Mouse (Mus musculus) liver, embryonic 16.5 days (tissue): ENCODE results near the gene Zfp131. TPM values are rescaled to one million over a fixed set of nuclear protein-coding genes. Genes with fewer than 3 reads are reported as not detected.

Source experiments
- ATAC-seq: fragments of 200-750 bp; cut with Nextera tagmentation; 2 replicates; pipeline ENCODE4 v1.8.0; 2017; ENCODE audit warnings: low read depth, mild to moderate bottlenecking, moderate number of reproducible peaks, moderate library complexity
- H3K27ac ChIP-seq: fragments of 300-500 bp; sonication (generic); 2 replicates; pipeline ENCODE4 v1.5.1; 2014; ENCODE audit warnings: mild to moderate bottlenecking, low read length
- H3K27me3 ChIP-seq: fragments of 300-500 bp; sonication (generic); 2 replicates; pipeline ENCODE4 v1.6.1; 2014; ENCODE audit warnings: low read depth, low read length, mixed read lengths; ENCODE audit not compliant: control insufficient read depth, insufficient read depth
- H3K36me3 ChIP-seq: fragments of 300-500 bp; sonication (generic); 2 replicates; pipeline ENCODE4 v1.6.1; 2014; ENCODE audit warnings: mild to moderate bottlenecking; ENCODE audit not compliant: control insufficient read depth, insufficient read depth
- H3K4me1 ChIP-seq: fragments of 300-500 bp; sonication (generic); 2 replicates; pipeline ENCODE4 v1.6.1; 2014; ENCODE audit warnings: low read depth, low read length, mixed read lengths; ENCODE audit not compliant: control insufficient read depth
- H3K4me2 ChIP-seq: fragments of 300-500 bp; sonication (generic); 2 replicates; pipeline ENCODE4 v1.6.1; 2014; ENCODE audit warnings: low read depth, low read length, mixed read lengths
- H3K4me3 ChIP-seq: fragments of 300-500 bp; sonication (generic); 2 replicates; pipeline ENCODE4 v1.5.1; 2014; ENCODE audit warnings: low read depth, mild to moderate bottlenecking, low read length
- H3K9ac ChIP-seq: fragments of 300-500 bp; sonication (generic); 2 replicates; pipeline ENCODE4 v1.6.1; 2014; ENCODE audit warnings: low read depth, low read length
- H3K9me3 ChIP-seq: fragments of 300-500 bp; sonication (generic); replicated peaks from 2 replicates; pipeline ENCODE4 v1.6.1; 2016; ENCODE audit warnings: low read length; ENCODE audit not compliant: control insufficient read depth
- WGBS: fragments of 180-500 bp; shearing (Covaris S2); extraction: QIAGEN DNeasy Blood & Tissue Kit; methylation state at CpG from one replicate; pipeline ENCODE4 v1.1.7; 2014; ENCODE audit not compliant: insufficient replicate concordance; 5-methylcytosine and 5-hydroxymethylcytosine counted together
- polyA plus RNA-seq: library from polyadenylated mRNA; unstranded; fragments of >200 nt; fragmentation: Nextera tagmentation; extraction: Ambion mirVana; gene quantifications from 2 replicates; pipeline ENCODE4 v1.2.1, GENCODE M21; 2015

Zfp131 gene
- polyA plus RNA-seq, 1 experiment from 2014 or later = 10.0 TPM

DNA sequence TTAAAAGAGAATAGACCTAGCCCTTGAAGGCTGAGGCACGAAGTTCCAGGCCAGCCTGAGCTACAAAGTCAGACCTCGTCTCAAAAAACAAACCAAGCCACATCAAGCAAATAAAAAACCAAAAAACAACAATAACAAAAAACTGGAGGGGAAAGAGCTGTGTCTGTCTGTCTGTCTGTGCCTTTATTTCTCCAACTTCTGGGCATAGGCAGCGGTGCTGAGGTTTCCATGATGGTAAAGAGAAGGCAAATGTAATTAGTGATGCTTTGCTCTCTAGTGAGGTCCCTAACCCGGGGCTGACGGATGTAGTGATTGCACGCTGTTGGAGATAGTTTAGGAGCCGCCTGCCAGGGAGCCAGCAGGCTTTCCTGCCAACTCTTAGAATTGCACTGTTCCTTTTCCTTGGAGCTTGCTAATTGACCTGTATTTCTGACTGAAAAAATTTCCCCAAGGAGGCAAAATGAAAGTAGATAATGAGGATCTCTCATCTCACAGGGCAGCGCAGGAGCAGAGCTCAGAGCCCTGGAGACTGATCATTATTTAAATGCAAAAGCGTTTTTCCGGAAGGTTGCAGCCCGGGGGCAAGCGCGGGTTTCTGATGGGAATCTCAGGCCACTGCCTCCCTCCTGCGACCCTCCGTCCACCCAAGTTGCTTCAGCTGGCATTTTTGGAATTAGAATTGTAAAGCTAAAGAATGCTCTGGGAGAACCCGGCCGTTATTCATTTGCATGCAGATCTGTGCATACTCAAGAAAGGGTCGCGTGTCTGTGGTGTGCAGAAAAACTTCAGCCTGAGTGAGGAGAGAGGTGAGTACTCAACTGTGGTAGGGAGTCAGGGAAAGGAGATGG is 49.1 kb downstream of the Zfp131 start:
- Histone ChIP-seq H3K36me3 (no peaks in the 10 kb centered on the region), H3K9ac (no peak overlapping the region), H3K4me2 (peak overlapping the region; percentile 6; the same call in 1 of the 2 replicates), H3K4me1 (no peaks in the 10 kb centered on the region), H3K9me3 (no peaks in the 10 kb centered on the region), H3K27ac (no peak overlapping the region), H3K4me3 (no peak overlapping the region), H3K27me3 (no peaks in the 10 kb centered on the region)
- ATAC-seq = no peak
- WGBS = 17% methylated on average over 19 of the region's 19 CpGs

DNA sequence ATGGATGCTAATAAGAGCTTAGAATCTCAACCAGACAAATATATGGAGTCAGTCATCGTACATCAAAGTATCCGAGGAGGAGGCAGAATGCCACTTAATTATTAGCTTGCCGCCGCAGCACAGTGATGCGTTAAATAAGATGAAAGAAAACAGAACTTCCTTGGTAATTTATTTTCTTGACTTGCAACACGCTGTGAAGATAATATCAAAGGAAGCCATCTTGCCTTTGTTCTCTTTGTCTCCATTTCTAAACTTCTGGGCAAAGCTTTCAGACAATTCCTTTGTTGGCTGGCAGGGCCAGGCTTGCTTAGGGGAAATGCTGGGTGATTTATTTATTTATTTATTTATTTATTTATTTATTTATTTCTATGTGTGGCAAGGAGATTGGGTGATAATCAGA is 59.2 kb downstream of the Zfp131 start:
- WGBS = 65% methylated on average over 6 of the region's 6 CpGs
- Histone ChIP-seq H3K4me3 (no peak overlapping the region), H3K9me3 (no peaks in the 10 kb centered on the region), H3K27ac (no peak overlapping the region), H3K36me3 (no peaks in the 10 kb centered on the region), H3K4me2 (no peak overlapping the region), H3K4me1 (no peaks in the 10 kb centered on the region), H3K27me3 (no peaks in the 10 kb centered on the region), H3K9ac (no peak overlapping the region)
- no peak for ATAC-seq

DNA sequence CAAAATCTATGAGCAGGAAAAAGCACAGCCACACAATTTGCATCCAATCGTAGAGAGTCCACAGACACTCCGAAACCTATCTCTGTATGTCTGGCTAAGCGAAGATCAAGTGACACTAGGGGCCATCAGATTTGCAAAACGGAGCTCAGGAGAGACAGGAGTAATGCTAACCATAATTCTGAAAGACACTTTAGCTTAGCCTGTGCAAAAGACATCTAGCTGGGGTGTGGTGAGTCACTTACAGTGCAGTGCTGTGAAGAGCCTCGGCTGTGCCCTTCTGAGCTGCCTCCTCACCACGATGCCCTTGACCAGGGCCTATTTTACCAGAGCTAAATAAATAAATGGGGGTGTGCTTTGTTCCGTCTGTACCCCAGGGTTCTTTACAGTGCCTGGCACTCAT is 61.3 kb downstream of the Zfp131 start:
- Histone ChIP-seq H3K36me3 (no peaks in the 10 kb centered on the region), H3K9me3 (no peaks in the 10 kb centered on the region), H3K4me3 (no peak overlapping the region), H3K4me2 (no peak overlapping the region), H3K27ac (no peak overlapping the region), H3K4me1 (no peaks in the 10 kb centered on the region), H3K9ac (no peak overlapping the region), H3K27me3 (no peaks in the 10 kb centered on the region)
- no peak for ATAC-seq
- WGBS = 62% methylated on average over 7 of the region's 7 CpGs

DNA sequence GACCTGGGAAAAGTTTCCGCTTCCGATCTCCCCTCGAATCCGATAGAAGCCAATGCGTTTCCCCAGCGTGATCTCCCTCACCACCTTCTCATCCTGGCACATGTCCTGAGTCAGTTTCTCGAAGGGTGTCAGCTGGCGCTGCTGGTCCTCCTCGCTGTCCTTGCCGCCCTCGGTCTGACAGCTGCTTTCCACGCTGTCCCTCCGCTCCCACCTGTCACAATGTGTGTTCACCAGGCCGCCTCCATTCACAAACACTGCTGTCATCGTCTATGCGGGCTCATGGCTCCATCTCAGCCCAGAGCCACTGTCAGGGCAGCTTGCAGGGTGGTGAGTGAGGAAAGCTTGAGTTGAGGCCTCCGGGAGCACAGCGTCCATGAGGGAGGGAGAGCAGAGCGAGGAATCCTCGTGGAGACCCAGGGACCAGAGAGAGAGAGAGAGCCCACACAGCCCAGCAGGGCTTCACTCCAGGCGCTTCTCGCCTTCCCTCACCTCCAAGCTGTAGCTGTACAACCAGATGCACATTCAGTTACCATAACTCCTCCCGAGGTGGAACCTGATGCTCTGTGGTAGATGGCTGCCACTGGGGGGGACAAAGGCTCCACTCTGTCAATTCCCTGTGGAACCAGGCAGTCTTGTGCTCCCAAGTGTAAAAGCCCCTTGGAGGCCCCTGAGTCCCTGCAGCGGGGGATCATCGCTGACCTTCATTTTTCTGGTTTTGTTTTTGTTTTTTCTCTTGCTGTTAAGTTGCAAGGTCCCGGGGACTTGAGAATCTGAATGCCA is 62.9 kb downstream of the Zfp131 start:
- H3K9ac ChIP-seq = no peak overlapping the region
- H3K36me3 ChIP-seq = no peaks in the 10 kb centered on the region
- H3K27me3 ChIP-seq = no peaks in the 10 kb centered on the region
- H3K4me1 ChIP-seq = no peaks in the 10 kb centered on the region
- WGBS = 68% methylated on average over 26 of the region's 26 CpGs
- H3K4me3 ChIP-seq = no peak overlapping the region
- H3K27ac ChIP-seq = no peak overlapping the region
- no peak for ATAC-seq
- H3K4me2 ChIP-seq = no peak overlapping the region
- no peaks in the 10 kb centered on the region for H3K9me3 ChIP-seq

DNA sequence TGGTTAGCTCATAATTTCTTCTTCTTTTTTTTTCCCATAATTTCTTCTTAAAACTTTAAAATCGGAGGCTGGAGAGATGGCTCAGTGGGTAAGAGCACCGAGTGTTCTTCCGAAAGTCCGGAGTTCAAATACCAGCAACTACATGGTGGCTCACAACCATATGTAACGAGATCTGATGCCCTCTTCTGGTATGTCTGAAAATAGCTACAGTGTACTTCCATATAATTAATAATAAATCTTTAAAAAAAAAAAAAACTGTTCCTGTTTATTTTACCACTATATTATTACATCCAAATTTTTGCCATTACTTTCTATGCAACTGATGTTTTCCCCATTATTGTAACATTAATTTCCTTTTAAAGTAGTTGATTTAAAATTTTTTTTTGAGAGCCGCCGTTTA is 66.1 kb downstream of the Zfp131 start:
- Histone ChIP-seq H3K9ac (no peak overlapping the region), H3K9me3 (no peaks in the 10 kb centered on the region), H3K4me2 (no peak overlapping the region), H3K4me3 (no peak overlapping the region), H3K27me3 (no peaks in the 10 kb centered on the region), H3K4me1 (no peaks in the 10 kb centered on the region), H3K36me3 (no peaks in the 10 kb centered on the region), H3K27ac (no peak overlapping the region)
- no peak for ATAC-seq
- WGBS = 58% methylated on average over 7 of the region's 7 CpGs

DNA sequence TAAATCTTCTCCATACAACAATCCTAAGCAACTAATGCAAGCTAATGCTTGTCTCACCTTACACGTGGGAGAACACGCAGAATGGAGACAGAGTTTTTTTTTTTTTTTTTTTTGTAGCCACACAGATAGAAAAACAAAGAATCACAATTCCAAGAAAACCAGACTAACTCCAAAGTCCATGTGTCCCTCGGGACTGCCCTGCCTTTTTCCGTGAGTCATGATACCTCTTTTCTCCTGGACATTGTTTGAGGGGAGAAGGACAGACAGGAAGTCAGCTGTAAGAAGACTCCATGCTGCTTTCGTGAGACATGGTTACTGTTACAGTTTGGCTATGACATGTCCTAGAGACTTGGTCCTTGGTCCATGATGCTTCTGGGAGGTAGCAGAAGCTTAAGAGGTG is 67.3 kb downstream of the Zfp131 start:
- Histone ChIP-seq H3K9ac (no peak overlapping the region), H3K27ac (no peak overlapping the region), H3K36me3 (no peaks in the 10 kb centered on the region), H3K4me2 (no peak overlapping the region), H3K4me3 (no peak overlapping the region), H3K9me3 (no peaks in the 10 kb centered on the region), H3K4me1 (no peaks in the 10 kb centered on the region), H3K27me3 (no peaks in the 10 kb centered on the region)
- ATAC-seq = no peak
- WGBS = 57% methylated on average over 5 of the region's 5 CpGs

DNA sequence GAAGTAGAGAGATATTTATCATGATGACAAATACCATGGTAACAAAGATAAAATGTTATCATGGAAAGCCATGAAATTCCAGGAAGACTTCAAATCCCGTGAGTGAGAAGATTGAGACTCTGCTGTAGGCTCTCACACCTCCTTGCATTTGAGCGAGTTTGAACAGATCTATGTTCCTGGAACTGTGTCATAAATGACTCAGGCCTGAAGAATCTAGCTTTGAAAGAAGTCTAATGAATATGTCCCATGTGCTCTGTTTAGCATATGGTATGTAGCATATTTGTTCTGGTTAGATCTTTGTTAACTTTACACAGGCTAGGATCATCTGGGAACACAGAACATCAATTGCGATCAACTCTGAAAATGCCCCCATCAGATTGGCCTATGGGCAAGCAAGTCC is 68.2 kb downstream of the Zfp131 start:
- ATAC-seq = no peak
- Histone ChIP-seq H3K4me3 (no peak overlapping the region), H3K9ac (no peak overlapping the region), H3K4me2 (no peak overlapping the region), H3K27ac (no peak overlapping the region), H3K27me3 (no peaks in the 10 kb centered on the region), H3K9me3 (no peaks in the 10 kb centered on the region), H3K36me3 (no peaks in the 10 kb centered on the region), H3K4me1 (no peaks in the 10 kb centered on the region)
- 60% methylated on average over 3 of the region's 3 CpGs for WGBS

DNA sequence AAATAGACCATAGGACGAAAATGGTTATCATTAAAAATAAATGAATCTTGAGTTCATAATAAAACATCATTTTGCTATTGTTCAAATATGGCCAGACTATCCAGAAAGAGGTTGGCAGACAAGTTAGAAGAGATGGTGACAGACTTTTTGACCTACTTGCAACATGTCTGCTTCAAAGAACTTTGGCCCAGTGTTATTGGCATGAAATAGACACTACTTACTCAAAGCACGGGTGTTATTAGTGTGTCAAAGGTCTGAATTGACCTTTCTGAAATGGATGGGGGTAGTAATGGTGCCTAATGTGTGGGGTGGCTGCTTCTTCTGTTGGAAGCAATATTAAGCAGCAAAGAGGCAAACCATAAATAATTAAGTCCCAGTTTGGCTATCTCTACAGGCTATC is 74.6 kb downstream of the Zfp131 start:
- Histone ChIP-seq H3K27me3 (no peaks in the 10 kb centered on the region), H3K27ac (no peak overlapping the region), H3K4me3 (no peak overlapping the region), H3K9ac (no peak overlapping the region), H3K9me3 (no peaks in the 10 kb centered on the region), H3K36me3 (no peaks in the 10 kb centered on the region), H3K4me1 (no peaks in the 10 kb centered on the region), H3K4me2 (no peak overlapping the region)
- ATAC-seq = no peak
- 51% methylated on average over 2 of the region's 2 CpGs for WGBS
